Mouse (Mus musculus) Patski (cell line): ENCODE results near the gene Prpf40a. TPM values are rescaled to one million over a fixed set of nuclear protein-coding genes. Genes with fewer than 3 reads are reported as not detected.

Experiments
- ATAC-seq: fragments of 100-300 bp; one replicate; pipeline ENCODE4 v1.8.0; 2021
- CTCF ChIA-PET: fragments of 350-600 bp; sonication (Branson Sonifier 250); formaldehyde crosslinking; loops from one replicate; lab custom pipeline; 2022; ENCODE audit warnings: inconsistent platforms; lab: Charles Lee
- POLR2A ChIA-PET: fragments of 350-600 bp; sonication (Branson Sonifier 250); formaldehyde crosslinking; loops from one replicate; lab custom pipeline; 2022; ENCODE audit warnings: antibody characterized with exemption, inconsistent platforms; lab: Charles Lee
- DNase-seq: peaks from one replicate; pipeline ENCODE4 v3.0.0-alpha.2; 2011; ENCODE audit warnings: low read depth, low spot score
- H3K27me3 ChIP-seq: fragments of 371-371 bp; one replicate; pipeline ENCODE4 v1.5.1; 2021
- CTCF ChIP-seq: fragments of 100-300 bp; IDR thresholded peaks from one replicate; pipeline ENCODE4 v1.5.1; 2021
- in situ Hi-C: fragments of 300-500 bp; cut with MboI; formaldehyde crosslinking; loops from 3 replicates; pipeline ENCODE4 v1.11.1; 2018; ENCODE audit warnings: low pct_unique_long_range_greater_than_20kb, mixed read lengths
- polyA plus RNA-seq: library from polyadenylated mRNA; unstranded; gene quantifications from one replicate; pipeline ENCODE4 v1.2.3, GENCODE M21; 2021

The Prpf40a gene
- polyA plus RNA-seq, 1 experiment from 2014 or later: 103 TPM

DNA sequence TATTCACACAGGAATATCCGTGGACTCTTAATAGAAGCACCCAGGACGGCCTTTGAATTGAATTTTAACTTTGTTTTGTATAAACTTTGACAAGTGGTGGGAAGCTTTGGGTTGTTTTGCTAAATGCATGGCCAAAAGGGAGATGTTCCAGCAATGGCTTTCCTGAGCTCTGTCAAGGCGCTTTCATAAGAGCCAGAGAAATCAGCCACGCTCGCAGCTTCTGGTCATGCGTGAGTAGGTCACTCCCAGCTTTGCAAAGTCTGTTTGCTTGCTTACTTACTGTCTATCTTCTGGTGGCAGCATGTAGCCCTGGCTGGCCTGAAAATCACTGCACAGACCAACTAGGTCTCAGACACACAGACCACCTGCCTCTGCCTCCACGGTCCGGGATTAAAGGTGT is 84.6 kb downstream of the Prpf40a start:
- no peak for DNase-seq
- in situ Hi-C loops: loop anchor here (25.0 kb wide), 1 partner anchor 469 kb away; no protein-coding TSS in a partner anchor
- ChIA-PET CTCF (interaction anchor here (1.1 kb wide), 1 partner anchor 16 kb away, joined by 4 read pairs; no protein-coding TSS in a partner anchor), POLR2A (interaction anchor here (0.6 kb wide), 1 partner anchor 318 kb away, joined by 3 read pairs; no protein-coding TSS in a partner anchor)
- no peak for TF ChIP-seq CTCF
- ATAC-seq: no peak
- H3K27me3 ChIP-seq: no peaks in the 10 kb centered on the region

- CTCF ChIA-PET: interaction anchor here (1.1 kb wide), 1 partner anchor 16 kb away, joined by 4 read pairs; no protein-coding TSS in a partner anchor
- in situ Hi-C loops: loop anchor here (25.0 kb wide), 1 partner anchor 469 kb away; no protein-coding TSS in a partner anchor
- POLR2A ChIA-PET: interaction anchor here (0.6 kb wide), 1 partner anchor 318 kb away, joined by 3 read pairs; no protein-coding TSS in a partner anchor
- DNase-seq (no peak), ATAC-seq (no peak)
- no peaks in the 10 kb centered on the region for H3K27me3 ChIP-seq
- TF ChIP-seq CTCF: no peak
These were observed 85.0 kb downstream of the Prpf40a start for GRCm38 (mm10) chr2:53106056-53106455.

GRCm38 (mm10) chr2:53105408-53105807 is 85.7 kb downstream of the Prpf40a start:
- no peaks in the 10 kb centered on the region for H3K27me3 ChIP-seq
- no peak for TF ChIP-seq CTCF
- DNase-seq (no peak), ATAC-seq (no peak)
- in situ Hi-C loops: loop anchor here (25.0 kb wide), 1 partner anchor 468 kb away; no protein-coding TSS in a partner anchor
- POLR2A ChIA-PET: no interaction called here
- CTCF ChIA-PET: interaction anchor here (0.9 kb wide), 1 partner anchor 14 kb away, joined by 3 read pairs; no protein-coding TSS in a partner anchor

DNA sequence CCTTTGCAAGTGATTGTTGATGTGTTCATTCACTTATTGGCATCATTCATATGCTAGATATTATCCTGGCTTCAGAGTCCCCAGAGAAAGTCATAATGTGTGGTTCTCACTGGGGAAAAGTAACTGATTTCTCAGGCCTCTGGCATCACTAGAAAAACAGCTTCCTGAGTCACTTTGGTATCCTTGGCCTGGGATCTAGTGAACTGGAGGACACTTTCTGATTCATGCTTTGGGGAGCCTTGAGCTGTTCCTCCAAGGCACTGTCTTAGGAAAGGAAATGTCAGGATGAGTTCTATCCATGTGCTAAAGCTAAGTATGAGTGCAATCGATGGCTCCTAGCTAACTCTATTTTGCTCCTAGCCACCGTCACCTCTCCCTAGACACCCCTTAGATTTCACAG is 88.2 kb downstream of the Prpf40a start:
- ATAC-seq (no peak), DNase-seq (no peak)
- H3K27me3 ChIP-seq: no peaks in the 10 kb centered on the region
- TF ChIP-seq CTCF: no peak
- POLR2A ChIA-PET: no interaction called here
- CTCF ChIA-PET: interaction anchor here (1.2 to 1.3 kb wide), 2 partner anchors 12 to 19 kb away, joined by 4 read pairs; no protein-coding TSS in a partner anchor
- in situ Hi-C loops: loop anchor here (25.0 kb wide), 1 partner anchor 466 kb away; no protein-coding TSS in a partner anchor

DNA sequence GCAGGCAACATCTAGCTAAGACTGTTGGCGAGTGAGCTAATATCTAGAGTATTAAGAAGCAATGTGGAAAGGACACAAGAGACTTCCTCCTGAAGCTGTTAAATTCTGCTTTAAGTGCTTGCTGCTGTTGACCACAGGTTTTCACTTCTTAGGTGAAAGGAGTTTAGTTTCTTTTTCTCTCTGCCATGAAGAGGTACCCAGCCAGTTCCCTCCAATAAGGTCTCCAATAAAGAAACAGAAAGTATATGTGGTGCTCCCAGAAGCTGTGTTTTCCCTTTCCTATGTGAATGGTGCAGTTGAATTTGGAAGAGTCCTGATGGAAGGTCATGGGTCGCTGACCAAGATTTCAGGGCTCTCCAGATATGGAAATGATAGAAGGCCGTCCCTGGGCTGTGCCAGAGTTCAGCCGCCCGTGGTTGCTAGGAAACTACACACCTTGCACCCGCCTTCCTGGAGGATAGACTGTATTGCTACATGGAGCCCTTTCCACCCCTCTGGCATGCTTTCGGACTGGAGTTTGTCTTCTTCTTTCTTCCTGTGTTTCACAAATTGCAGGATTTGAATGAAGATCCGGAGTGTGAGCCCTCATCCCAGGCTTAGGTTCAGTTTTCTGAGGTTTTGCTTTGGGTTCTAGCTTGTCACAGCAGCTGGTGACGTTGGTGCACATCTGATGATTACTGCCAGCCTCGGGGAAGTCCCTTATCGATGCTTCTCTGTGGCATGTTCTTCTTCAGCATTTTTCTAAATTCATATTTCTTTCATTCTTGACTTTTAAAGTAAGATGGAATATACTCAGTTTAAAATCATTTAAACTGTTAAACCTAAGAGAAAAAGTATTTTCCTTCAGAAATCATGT is 89.0 kb downstream of the Prpf40a start:
- CTCF ChIA-PET: interaction anchor here (1.2 to 1.5 kb wide), 2 partner anchors 9 to 20 kb away, joined by 4 read pairs; no protein-coding TSS in a partner anchor
- no peak for TF ChIP-seq CTCF
- H3K27me3 ChIP-seq: no peaks in the 10 kb centered on the region
- in situ Hi-C loops: loop anchor here (25.0 kb wide), 1 partner anchor 465 kb away; no protein-coding TSS in a partner anchor
- DNase-seq (no peak), ATAC-seq (no peak)
- POLR2A ChIA-PET: no interaction called here

GRCm38 (mm10) chr2:53100093-53100492 is 91.0 kb downstream of the Prpf40a start:
- ChIA-PET CTCF (interaction anchor here (1.1 to 1.8 kb wide), 2 partner anchors 11 to 343 kb away, joined by 3 to 12 read pairs; no protein-coding TSS in a partner anchor), POLR2A (no interaction called here)
- DNase-seq: no peak
- no peaks in the 10 kb centered on the region for H3K27me3 ChIP-seq
- TF ChIP-seq CTCF: no peak
- no peak for ATAC-seq
- in situ Hi-C loops: loop anchor here (25.0 kb wide), 1 partner anchor 463 kb away; no protein-coding TSS in a partner anchor

DNA sequence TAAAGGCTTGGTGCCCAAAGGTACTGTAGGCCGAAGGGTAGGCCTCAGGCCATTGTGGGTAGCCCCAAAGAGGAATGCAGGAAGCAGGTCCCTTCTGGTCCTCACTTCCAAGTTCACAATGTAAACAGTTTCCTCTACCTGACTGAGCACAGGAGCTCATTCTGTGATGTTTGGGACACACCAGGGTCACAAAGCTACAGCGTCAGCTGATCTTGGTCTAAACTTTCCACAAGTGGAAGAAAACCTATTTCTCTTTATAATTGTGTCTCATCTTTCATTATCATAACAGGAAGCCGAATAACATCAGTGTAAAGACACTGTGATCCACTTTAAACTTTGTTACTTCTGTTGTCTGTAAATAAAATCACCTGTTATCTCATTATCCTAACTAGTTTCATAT is 95.6 kb downstream of the Prpf40a start:
- ChIA-PET POLR2A (interaction anchor here (0.8 kb wide), 1 partner anchor 14 kb away, joined by 5 read pairs; no protein-coding TSS in a partner anchor), CTCF (interaction anchor here (1.3 to 1.5 kb wide), 2 partner anchors 26 to 339 kb away, joined by 3 to 5 read pairs; no protein-coding TSS in a partner anchor)
- no peak for ATAC-seq
- no peak for DNase-seq
- H3K27me3 ChIP-seq: no peaks in the 10 kb centered on the region
- TF ChIP-seq CTCF: no peak
- in situ Hi-C loops: no loop called here

DNA sequence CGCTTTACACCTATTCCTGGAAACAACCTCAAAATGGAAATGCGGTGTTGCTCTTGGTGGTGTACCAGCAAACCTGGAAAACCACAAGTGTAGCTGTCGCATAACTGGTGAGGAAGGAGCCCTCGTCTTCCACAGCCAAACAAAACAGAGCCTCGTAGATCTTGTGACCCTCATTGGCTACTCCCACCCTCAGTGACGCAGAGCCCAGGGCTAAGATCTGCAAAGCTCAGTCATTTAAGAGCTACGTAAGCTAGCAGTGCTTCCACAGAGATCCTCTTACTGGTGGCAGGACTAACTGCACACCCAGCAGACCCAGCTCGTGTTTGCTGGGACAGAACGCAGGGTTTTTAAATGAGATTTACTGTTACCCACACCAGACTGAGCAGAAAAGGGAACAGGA is 96.1 kb downstream of the Prpf40a start:
- POLR2A ChIA-PET: interaction anchor here (0.8 kb wide), 1 partner anchor 14 kb away, joined by 5 read pairs; no protein-coding TSS in a partner anchor

DNA sequence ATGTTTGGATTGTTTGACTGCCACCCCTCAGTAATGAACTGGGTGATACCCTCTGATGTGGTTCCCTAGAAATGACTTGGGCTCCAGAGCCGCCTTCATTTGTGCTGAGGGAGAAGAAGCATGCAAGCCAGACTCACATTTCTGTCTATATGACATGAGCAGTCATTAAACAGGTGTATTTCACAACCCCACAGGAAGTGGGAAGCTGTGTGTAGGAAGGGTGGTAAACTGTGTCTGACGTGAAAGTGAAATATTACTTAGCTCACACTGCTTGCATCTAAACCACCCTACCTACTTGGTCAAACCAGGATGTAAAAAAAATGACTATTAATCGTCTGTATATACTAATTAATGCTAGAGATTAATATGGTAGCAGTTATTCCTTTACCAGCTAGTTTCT is 102.3 kb downstream of the Prpf40a start:
- DNase-seq (no peak), ATAC-seq (no peak)
- no peaks in the 10 kb centered on the region for H3K27me3 ChIP-seq
- TF ChIP-seq CTCF: no peak
- ChIA-PET CTCF (interaction anchor here (0.8 to 1.3 kb wide), 2 partner anchors 33 to 332 kb away, joined by 3 read pairs; no protein-coding TSS in a partner anchor), POLR2A (no interaction called here)
- in situ Hi-C loops: loop anchor here (5.0 kb wide), 2 partner anchors 231 to 321 kb away; partner anchors contain the start of gene Fmnl2

More for the DNA sequence above, 96.1 kb downstream of the Prpf40a start:
- TF ChIP-seq CTCF: no peak
- ATAC-seq: no peak
- in situ Hi-C loops: no loop called here
- CTCF ChIA-PET: interaction anchor here (1.3 to 1.5 kb wide), 2 partner anchors 27 to 339 kb away, joined by 3 to 5 read pairs; no protein-coding TSS in a partner anchor
- DNase-seq: no peak
- H3K27me3 ChIP-seq: no peaks in the 10 kb centered on the region
